Mouse (Mus musculus) CH12.LX (cell line): ENCODE measurements at regions not wholly inside any gene's neighbourhood (a gene's known extent, or its start where the extent isn't known, plus 50 kb on each side); places are given as distances from the start of the nearest gene placed in this dataset.

Experiments used
- BHLHE40 ChIP-seq: IDR thresholded peaks from 2 replicates; pipeline ENCODE4 v1.6.1; 2011; ENCODE audit warnings: mild to moderate bottlenecking, low read depth, low read length, improper control_type of control experiment
- CHD2 ChIP-seq: IDR thresholded peaks from 2 replicates; pipeline ENCODE4 v1.6.1; 2011; ENCODE audit warnings: low read length, improper control_type of control experiment
- GABPA ChIP-seq: IDR thresholded peaks from 2 replicates; pipeline ENCODE4 v1.6.1; 2012; ENCODE audit warnings: low read depth, low read length, improper control_type of control experiment, inconsistent platforms; ENCODE audit not compliant: insufficient replicate concordance
- HCFC1 ChIP-seq: IDR thresholded peaks from 2 replicates; pipeline ENCODE4 v1.6.1; 2012; ENCODE audit warnings: low read depth, mild to moderate bottlenecking, inconsistent platforms, low read length, improper control_type of control experiment
- IRF4 ChIP-seq: IDR thresholded peaks from 2 replicates; pipeline ENCODE4 v1.6.1; 2014; ENCODE audit warnings: low read depth, mild to moderate bottlenecking, inconsistent platforms, low read length, improper control_type of control experiment
- KAT2A ChIP-seq: IDR thresholded peaks from 2 replicates; pipeline ENCODE4 v1.6.1; 2012; ENCODE audit warnings: low read length, improper control_type of control experiment, inconsistent platforms; ENCODE audit not compliant: insufficient replicate concordance
- MAFK ChIP-seq: IDR thresholded peaks from 2 replicates; pipeline ENCODE4 v1.6.1; 2011; ENCODE audit warnings: low read length, improper control_type of control experiment; ENCODE audit not compliant: insufficient replicate concordance
- MAZ ChIP-seq: IDR thresholded peaks from 2 replicates; pipeline ENCODE4 v1.6.1; 2012; ENCODE audit warnings: low read depth, mild to moderate bottlenecking, inconsistent platforms, low read length, improper control_type of control experiment, moderate library complexity
- MEF2A ChIP-seq: IDR thresholded peaks from 2 replicates; pipeline ENCODE4 v1.6.1; 2014; ENCODE audit warnings: low read depth, mild to moderate bottlenecking, inconsistent platforms, low read length, improper control_type of control experiment, borderline replicate concordance
- NRF1 ChIP-seq: IDR thresholded peaks from 2 replicates; pipeline ENCODE4 v1.6.1; 2014; ENCODE audit warnings: low read depth, mild to moderate bottlenecking, inconsistent platforms, low read length, improper control_type of control experiment, moderate library complexity
- PAX5 ChIP-seq: IDR thresholded peaks from 2 replicates; pipeline ENCODE4 v1.6.1; 2012; ENCODE audit warnings: low read length, inconsistent platforms, mixed read lengths
- POLR2A ChIP-seq: IDR thresholded peaks from 2 replicates; pipeline ENCODE4 v1.6.1; 2011; ENCODE audit warnings: low read depth, mild to moderate bottlenecking, improper control_type of control experiment, low read length
- SIN3A ChIP-seq: IDR thresholded peaks from 2 replicates; pipeline ENCODE4 v1.6.1; 2012; ENCODE audit warnings: low read length, improper control_type of control experiment, inconsistent platforms
- TBP ChIP-seq: conservative IDR thresholded peaks from 2 replicates; pipeline ENCODE4 v1.6.1; 2011; ENCODE audit warnings: low read depth, low read length, improper control_type of control experiment
- TCF12 ChIP-seq: IDR thresholded peaks from 2 replicates; pipeline ENCODE4 v1.6.1; 2014; ENCODE audit warnings: low read depth, mild to moderate bottlenecking, inconsistent platforms, low read length, improper control_type of control experiment
- USF1 ChIP-seq: IDR thresholded peaks from 2 replicates; pipeline ENCODE4 v1.6.1; 2014; ENCODE audit warnings: low read depth, mild to moderate bottlenecking, inconsistent platforms, low read length, improper control_type of control experiment
- ZMIZ1 ChIP-seq: IDR thresholded peaks from 2 replicates; pipeline ENCODE4 v1.6.1; 2012; ENCODE audit warnings: low read depth, mild to moderate bottlenecking, inconsistent platforms, low read length, improper control_type of control experiment

- TF ChIP-seq PAX5 (no peak), POLR2A (no peak), CHD2 (peak; percentile 43; the same call in 1 of the 2 replicates), BHLHE40 (peak; percentile 73), HCFC1 (no peak; the same call in 1 of the 2 replicates), USF1 (no peak), NRF1 (no peak), ZMIZ1 (no peak), MEF2A (peak; percentile 74), MAZ (peak; percentile 46; the same call in 1 of the 2 replicates), SIN3A (peak; percentile 64), MAFK (peak; percentile 70), TBP (no peak), IRF4 (peak; percentile 80), KAT2A (no peak), GABPA (no peak), TCF12 (peak; percentile 88)
Observed at GRCm38 (mm10) chr9:104387805-104388204, 50.3 kb upstream of the Acpp start (continued).
